Mouse (Mus musculus) erythroblast, embryonic 14.5 days (primary cell): Measurements from ENCODE around the gene Ankrd34a.

Experiments used
- GATA1 ChIP-seq: IDR thresholded peaks from 2 replicates; pipeline ENCODE4 v1.6.1; 2012; ENCODE audit warnings: low read length, inconsistent platforms, mixed read lengths
- TAL1 ChIP-seq: IDR thresholded peaks from 3 replicates; pipeline ENCODE4 v1.6.1; 2012; ENCODE audit warnings: low read length, inconsistent platforms, mixed read lengths

DNA sequence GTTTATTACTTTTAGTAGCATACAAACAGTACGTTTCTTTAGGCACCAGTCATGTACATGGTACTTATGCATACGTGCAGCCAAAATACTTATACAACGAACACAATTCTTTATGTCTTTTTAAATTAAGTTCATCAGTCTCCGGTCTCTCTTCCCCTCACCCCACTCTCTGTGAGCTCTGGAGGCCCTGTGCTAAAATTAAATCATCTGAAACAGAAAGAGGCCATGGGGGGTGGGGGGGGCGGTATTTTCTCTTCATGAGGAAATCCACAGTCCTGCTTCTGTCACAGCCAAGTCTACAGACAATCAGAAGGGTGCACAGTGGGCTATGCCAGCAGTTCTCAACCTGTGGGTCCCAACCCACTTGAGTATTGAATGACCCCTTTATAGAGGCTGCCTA lies 47.1 kb upstream of the Ankrd34a start:
- TF ChIP-seq TAL1 (no peak), GATA1 (no peak)
